Mouse (Mus musculus) liver, postnatal 0 days (tissue): ENCODE measurements around the gene Prss46. TPM values are rescaled to one million over a fixed set of nuclear protein-coding genes. Genes with fewer than 3 reads are reported as not detected.

Experiments
- ATAC-seq: fragments of 200-750 bp; cut with Nextera tagmentation; 2 replicates; pipeline ENCODE4 v1.8.0; 2017; ENCODE audit warnings: mild to moderate bottlenecking, moderate library complexity
- DNase-seq: peaks from one replicate; pipeline ENCODE4 v3.0.0-alpha.2; 2016
- H3K27ac ChIP-seq: fragments of 300-500 bp; sonication (generic); 2 replicates; pipeline ENCODE4 v1.5.1; 2014; ENCODE audit warnings: antibody characterized with exemption, moderate library complexity, mild to moderate bottlenecking, low read depth
- H3K27me3 ChIP-seq: fragments of 300-500 bp; sonication (generic); 2 replicates; pipeline ENCODE4 v1.6.1; 2014; ENCODE audit warnings: low read length, control low read depth, mixed read lengths; ENCODE audit not compliant: insufficient read depth
- H3K36me3 ChIP-seq: fragments of 300-500 bp; sonication (generic); replicated peaks from 2 replicates; pipeline ENCODE4 v1.6.1; 2014; ENCODE audit warnings: mild to moderate bottlenecking, control low read depth, low read length, moderate library complexity, mixed read lengths; ENCODE audit not compliant: insufficient read depth
- H3K4me1 ChIP-seq: fragments of 300-500 bp; sonication (generic); 2 replicates; pipeline ENCODE4 v1.6.1; 2014; ENCODE audit warnings: antibody characterized with exemption, mild to moderate bottlenecking, control low read depth; ENCODE audit not compliant: insufficient read depth
- H3K4me2 ChIP-seq: fragments of 300-500 bp; sonication (generic); 2 replicates; pipeline ENCODE4 v1.6.1; 2014; ENCODE audit warnings: low read depth, mild to moderate bottlenecking, low read length, moderate library complexity, mixed read lengths
- H3K4me3 ChIP-seq: fragments of 300-500 bp; sonication (generic); 2 replicates; pipeline ENCODE4 v1.5.1; 2014; ENCODE audit warnings: low read depth, low read length
- H3K9ac ChIP-seq: fragments of 300-500 bp; sonication (generic); replicated peaks from 2 replicates; pipeline ENCODE4 v1.6.1; 2014; ENCODE audit warnings: mild to moderate bottlenecking, moderate library complexity
- H3K9me3 ChIP-seq: fragments of 300-500 bp; sonication (generic); 2 replicates; pipeline ENCODE4 v1.6.1; 2016; ENCODE audit warnings: mild to moderate bottlenecking, control low read depth, low read length, mixed read lengths
- CTCF ChIP-seq: sonication (generic); IDR thresholded peaks from 2 replicates; pipeline ENCODE4 v1.5.1; 2016; ENCODE audit warnings: antibody characterized with exemption, low read depth
- EP300 ChIP-seq: IDR thresholded peaks from 2 replicates; pipeline ENCODE4 v1.6.1; 2016; ENCODE audit warnings: antibody characterized with exemption, low read depth, mild to moderate bottlenecking
- WGBS: fragments of 180-500 bp; shearing (Covaris S2); extraction: QIAGEN DNeasy Blood & Tissue Kit; methylation state at CpG from one replicate; pipeline ENCODE4 v1.1.7; 2014; ENCODE audit not compliant: insufficient replicate concordance; 5-methylcytosine and 5-hydroxymethylcytosine counted together
- polyA plus RNA-seq: library from polyadenylated mRNA; unstranded; fragments of >200 nt; fragmentation: Nextera tagmentation; extraction: Ambion mirVana; gene quantifications from 2 replicates; pipeline ENCODE4 v1.2.1, GENCODE M21; 2015

Prss46 gene
- polyA plus RNA-seq, 1 experiment from 2014 or later, result not detected

- no peak within 1 kb of the TSS for H3K4me3 ChIP-seq
- no peak for DNase-seq
- TF ChIP-seq CTCF (no peak), EP300 (no peak)
Measured at GRCm38 (mm10) chr9:110834411-110834810, 9.9 kb upstream of the Prss46 start, which contains the start of gene Prss45. Gene Prss45 (plus strand): TSS chr9:110834588.

GRCm38 (mm10) chr9:110834961-110835360, 9.3 kb upstream of the Prss46 start:
- Histone ChIP-seq H3K27me3 (no peaks in the 10 kb centered on the region), H3K27ac (no peak overlapping the region), H3K4me1 (no peaks in the 10 kb centered on the region), H3K9me3 (no peaks in the 10 kb centered on the region), H3K4me3 (no peak overlapping the region), H3K9ac (no peak overlapping the region), H3K4me2 (no peak overlapping the region), H3K36me3 (no peaks in the 10 kb centered on the region)
- ATAC-seq (no peak), DNase-seq (no peak)
- no peak for TF ChIP-seq EP300
- TF ChIP-seq CTCF, result no peak
- whole genome bisulfite sequencing, result 44% methylated on average over 10 of the region's 10 CpGs

More at GRCm38 (mm10) chr9:110834411-110834810, 9.9 kb upstream of the Prss46 start, which contains the start of gene Prss45:
- Histone ChIP-seq H3K9ac (no peak within 1 kb of the TSS), H3K4me1 (no peaks in the 10 kb centered on the region), H3K27me3 (no peaks in the 10 kb centered on the region), H3K9me3 (no peaks in the 10 kb centered on the region), H3K36me3 (no peaks in the 10 kb centered on the region), H3K27ac (no peak within 1 kb of the TSS), H3K4me2 (no peak within 1 kb of the TSS)
- no peak for ATAC-seq
- WGBS, result 74% methylated on average over 19 of the region's 19 CpGs

- H3K27me3 ChIP-seq, result no peaks in the 10 kb centered on the region
- no peak for TF ChIP-seq CTCF
- TF ChIP-seq EP300, result no peak
- H3K4me2 ChIP-seq, result no peak overlapping the region
- WGBS, result 64% methylated on average over 2 of the region's 2 CpGs
- no peaks in the 10 kb centered on the region for H3K36me3 ChIP-seq
- H3K27ac ChIP-seq, result no peak overlapping the region
- no peak overlapping the region for H3K9ac ChIP-seq
- ATAC-seq (no peak), DNase-seq (no peak)
- no peak overlapping the region for H3K4me3 ChIP-seq
- peaks cover 4% of the 10 kb centered on the region for H3K4me1 ChIP-seq
- H3K9me3 ChIP-seq, result no peaks in the 10 kb centered on the region
Measured at GRCm38 (mm10) chr9:110836112-110836511, 8.2 kb upstream of the Prss46 start.

- Histone ChIP-seq H3K36me3 (no peaks in the 10 kb centered on the region), H3K4me2 (no peak overlapping the region), H3K9ac (no peak overlapping the region), H3K4me1 (peaks cover 9% of the 10 kb centered on the region), H3K27me3 (no peaks in the 10 kb centered on the region), H3K9me3 (no peaks in the 10 kb centered on the region), H3K4me3 (no peak overlapping the region), H3K27ac (peak overlapping the region; percentile 30; the same call in 1 of the 2 replicates)
- DNase-seq, result no peak
- no peak for ATAC-seq
- WGBS, result 69% methylated on average over 6 of the region's 6 CpGs
- TF ChIP-seq CTCF (no peak), EP300 (no peak)
Measured at GRCm38 (mm10) chr9:110840905-110841304, 3.4 kb upstream of the Prss46 start.

GRCm38 (mm10) chr9:110841438-110841837, 2.9 kb upstream of the Prss46 start:
- Histone ChIP-seq H3K9ac (no peak overlapping the region), H3K36me3 (no peaks in the 10 kb centered on the region), H3K4me1 (peaks cover 9% of the 10 kb centered on the region), H3K4me3 (no peak overlapping the region), H3K27me3 (no peaks in the 10 kb centered on the region), H3K9me3 (no peaks in the 10 kb centered on the region), H3K27ac (peak overlapping the region; percentile 30; the same call in 1 of the 2 replicates), H3K4me2 (no peak overlapping the region)
- 19% methylated on average over 2 of the region's 2 CpGs for WGBS
- peak; percentile 50 for ATAC-seq
- TF ChIP-seq EP300, result no peak
- TF ChIP-seq CTCF, result no peak
- no peak for DNase-seq

GRCm38 (mm10) chr9:110849162-110849561, 4.9 kb downstream of the Prss46 start:
- TF ChIP-seq EP300, result no peak
- no peak for TF ChIP-seq CTCF
- Histone ChIP-seq H3K27ac (no peak overlapping the region), H3K9ac (no peak overlapping the region), H3K4me1 (no peaks in the 10 kb centered on the region), H3K27me3 (no peaks in the 10 kb centered on the region), H3K4me3 (no peak overlapping the region), H3K9me3 (no peaks in the 10 kb centered on the region), H3K4me2 (no peak overlapping the region), H3K36me3 (no peaks in the 10 kb centered on the region)
- DNase-seq (no peak), ATAC-seq (no peak)
- WGBS, result 81% methylated on average over 7 of the region's 7 CpGs

- Histone ChIP-seq H3K4me2 (no peak overlapping the region), H3K4me3 (no peak overlapping the region), H3K9ac (no peak overlapping the region), H3K27ac (no peak overlapping the region), H3K4me1 (peaks cover 3% of the 10 kb centered on the region), H3K36me3 (no peaks in the 10 kb centered on the region), H3K27me3 (peaks cover 5% of the 10 kb centered on the region; the same call in 1 of the 2 replicates), H3K9me3 (no peaks in the 10 kb centered on the region)
- no peak for ATAC-seq
- no peak for DNase-seq
- WGBS, result 70% methylated on average over 7 of the region's 7 CpGs
- TF ChIP-seq EP300, result no peak
- TF ChIP-seq CTCF, result no peak
Measured at GRCm38 (mm10) chr9:110855903-110856302, 11.6 kb downstream of the Prss46 start.
